Mouse (Mus musculus): Measurements from ENCODE around the gene Olfr251.
"Not testable (repeated sequence)": the region's sequence is repeated elsewhere in the genome, so short reads cannot be mapped to it uniquely, and the experiment has no call there.

Gene Olfr251

GRCm38 (mm10) chr9:38376786-38377185 lies at the start of gene Olfr251:
Gene Olfr251 (plus strand): TSS chr9:38377086.
- DNase-seq, result no peak

GRCm38 (mm10) chr9:38328760-38329159 lies 48.1 kb upstream of the Olfr251 start, which contains the start of gene Olfr25:
Gene Olfr25 (plus strand): TSS chr9:38329060.
- no peak for DNase-seq

GRCm38 (mm10) chr9:38348111-38348510 lies 28.8 kb upstream of the Olfr251 start, which contains the start of gene Olfr898:
Gene Olfr898 (plus strand): TSS chr9:38348411.
- DNase-seq, result no peak

GRCm38 (mm10) chr9:38366596-38366995 lies 10.3 kb upstream of the Olfr251 start, which contains the start of gene Olfr250:
Gene Olfr250 (plus strand): TSS chr9:38366896.
- DNase-seq, result no peak

- DNase-seq, result no peak
Measured at GRCm38 (mm10) chr9:38401398-38401797, 24.5 kb downstream of the Olfr251 start, which contains the start of gene Olfr147. Gene Olfr147 (plus strand): TSS chr9:38401698.

GRCm38 (mm10) chr9:38407502-38407901 lies 30.6 kb downstream of the Olfr251 start:
- DNase-seq, result not testable (repeated sequence)

GRCm38 (mm10) chr9:38413502-38413901 lies 36.6 kb downstream of the Olfr251 start:
- DNase-seq, result peak; percentile 2

GRCm38 (mm10) chr9:38423801-38424200 lies 46.9 kb downstream of the Olfr251 start:
- DNase-seq, result no peak

GRCm38 (mm10) chr9:38427026-38427425 lies 50.1 kb downstream of the Olfr251 start:
- no peak for DNase-seq

GRCm38 (mm10) chr9:38429155-38429554 lies 52.3 kb downstream of the Olfr251 start, which contains the start of gene Olfr901:
Gene Olfr901 (plus strand): TSS chr9:38429455.
- no peak for DNase-seq

Measured in kidney, postnatal 14 days (tissue).